Mouse (Mus musculus): ENCODE measurements around the gene Kcna6.
A peak's percentile ranks its signal among the peaks of the same experiment; 100 is the strongest.

The Kcna6 gene

GRCm38 (mm10) chr6:126740211-126741142 lies at the start of gene Kcna6:
Gene Kcna6, minus strand, starts transcription at chr6:126740674.
- peak; percentile 52 for DNase-seq

- DNase-seq = no peak
These were observed 48.4 kb upstream of the Kcna6 start for GRCm38 (mm10) chr6:126788863-126789262.

GRCm38 (mm10) chr6:126784206-126784605 lies 43.7 kb upstream of the Kcna6 start:
- DNase-seq = no peak

- no peak for DNase-seq
These were observed 43.2 kb upstream of the Kcna6 start for GRCm38 (mm10) chr6:126783651-126784066.

GRCm38 (mm10) chr6:126783056-126783455 lies 42.6 kb upstream of the Kcna6 start:
- no peak for DNase-seq

GRCm38 (mm10) chr6:126777889-126778288 lies 37.4 kb upstream of the Kcna6 start:
- DNase-seq = no peak

DNA sequence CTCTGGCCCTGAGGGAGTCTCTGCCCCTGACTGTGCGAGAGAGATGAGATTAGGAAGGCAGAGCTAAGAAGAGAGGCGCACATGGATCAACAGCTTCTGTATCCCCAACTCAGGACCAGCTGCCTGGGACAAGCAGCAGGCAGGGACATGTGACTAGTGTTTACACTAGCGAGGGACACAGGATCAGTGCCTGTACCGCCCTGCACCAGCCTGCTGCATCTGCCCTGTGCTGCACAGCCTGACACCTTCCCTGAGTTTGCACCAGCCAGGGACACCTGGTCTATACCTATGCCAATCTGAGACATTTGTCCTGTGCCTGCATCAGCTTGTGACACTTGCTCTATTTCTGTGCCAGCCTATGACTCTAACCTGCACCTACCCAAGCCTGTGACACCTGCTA lies 33.4 kb upstream of the Kcna6 start:
- no peak for DNase-seq

GRCm38 (mm10) chr6:126772326-126772725 lies 31.9 kb upstream of the Kcna6 start:
- DNase-seq = peak; percentile 61

DNA sequence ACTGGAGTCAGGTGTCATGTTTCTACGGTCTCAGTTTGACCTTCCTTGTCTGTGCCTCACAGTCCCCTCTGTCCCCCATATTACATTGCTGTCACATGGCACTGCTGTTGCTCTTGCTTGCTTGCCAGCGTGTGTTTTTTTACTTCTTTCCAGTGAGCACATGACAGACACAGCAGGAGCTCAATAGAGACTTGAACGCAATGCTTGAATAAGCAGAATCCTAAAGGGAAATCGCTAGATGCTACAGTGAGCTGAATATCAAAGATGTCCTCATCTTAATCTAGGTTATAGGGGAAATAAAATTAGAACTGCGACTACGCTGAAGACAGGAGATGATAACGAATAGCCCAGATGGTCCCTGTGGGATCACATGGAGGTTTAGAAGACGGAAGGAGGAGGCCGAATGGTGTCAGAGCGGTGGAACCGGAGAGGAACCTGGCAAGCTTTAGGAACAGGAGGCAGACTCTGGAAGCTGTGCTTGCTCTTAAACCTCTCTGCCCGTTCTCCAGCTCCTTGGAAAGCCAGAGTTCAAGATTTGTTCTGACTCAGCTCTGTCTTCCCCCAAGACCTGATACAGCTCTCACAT lies 29.8 kb upstream of the Kcna6 start:
- no peak for DNase-seq

DNA sequence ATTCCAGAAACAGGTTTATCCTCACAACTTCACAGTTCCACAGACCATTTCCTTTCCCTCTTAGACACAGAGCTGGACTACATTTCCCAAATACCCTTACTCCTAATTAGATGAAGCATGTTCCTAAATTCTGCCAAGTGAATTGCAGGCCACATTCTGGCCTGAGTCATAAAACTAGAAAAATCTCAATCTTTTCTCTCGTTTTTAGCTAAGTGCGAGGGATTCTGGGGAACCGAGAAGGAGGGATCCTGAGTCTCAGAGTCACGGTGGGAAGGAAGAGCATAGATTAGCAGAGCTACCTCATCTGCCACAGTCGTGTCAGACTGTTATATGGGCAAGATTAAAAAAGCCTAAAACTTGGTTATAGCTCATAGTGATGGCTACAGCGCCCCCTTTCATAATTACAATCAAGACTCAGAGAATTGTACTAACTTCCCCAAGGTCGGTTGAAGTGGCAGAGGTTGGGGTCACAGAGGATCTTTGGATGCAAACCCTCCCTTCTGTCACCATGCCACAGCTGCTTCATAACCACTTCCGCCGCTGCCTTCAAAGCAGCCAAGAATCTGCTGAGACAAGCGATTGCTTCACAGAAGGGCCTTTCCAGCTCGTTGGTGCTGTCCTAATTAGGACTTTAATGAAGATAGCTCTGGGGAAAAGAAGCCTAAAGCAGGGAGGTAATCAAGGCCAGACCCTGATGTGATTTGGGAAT lies 28.6 kb upstream of the Kcna6 start:
- DNase-seq = no peak

DNA sequence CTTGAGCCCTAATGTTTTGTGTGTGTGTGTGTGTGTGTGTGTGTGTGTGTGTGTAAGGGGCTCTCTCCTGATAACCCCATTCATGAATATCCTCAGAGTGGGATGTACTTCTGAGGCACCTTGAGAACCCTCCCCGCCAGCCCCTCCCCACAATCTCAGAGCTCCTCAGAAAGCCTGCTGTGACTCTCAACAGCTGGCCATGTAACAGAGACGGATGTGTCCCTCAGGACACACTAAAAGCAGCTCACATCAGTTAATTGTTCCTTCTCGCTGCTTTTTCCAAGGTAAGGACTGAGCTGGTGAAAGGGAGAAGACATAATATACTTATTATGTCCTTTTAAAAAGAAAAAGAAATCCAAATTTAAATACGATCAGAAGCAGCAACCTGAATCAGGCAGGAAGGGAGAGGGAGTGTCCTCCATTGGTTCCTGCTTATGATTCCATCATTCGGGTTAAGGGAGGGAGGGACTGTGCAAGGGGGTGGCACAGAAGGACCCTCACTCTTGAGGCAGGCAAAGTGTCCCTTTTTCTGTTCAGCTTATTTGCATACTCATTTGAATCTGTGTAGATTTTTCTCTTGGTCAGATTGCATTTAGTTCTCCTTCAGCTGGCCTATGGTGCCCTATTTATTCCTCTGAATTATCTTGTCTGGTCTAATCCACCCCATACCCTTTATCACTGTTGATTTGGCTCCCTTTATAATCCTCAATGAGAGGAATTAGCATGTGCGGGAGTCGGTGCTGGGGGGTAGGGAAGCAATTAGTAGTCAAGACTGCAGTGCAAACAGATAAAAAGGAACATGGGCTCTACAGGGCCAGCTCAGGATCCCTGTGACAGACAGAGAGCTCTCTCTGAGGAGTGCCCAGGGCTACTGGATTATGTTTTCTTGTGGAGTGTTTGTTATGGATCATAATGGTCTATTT lies 27.4 kb upstream of the Kcna6 start:
- DNase-seq = no peak

- DNase-seq = no peak
These were observed 26.1 kb upstream of the Kcna6 start for GRCm38 (mm10) chr6:126766552-126766951.

GRCm38 (mm10) chr6:126764563-126765091 lies 24.2 kb upstream of the Kcna6 start:
- no peak for DNase-seq

- no peak for DNase-seq
These were observed 20.9 kb upstream of the Kcna6 start for GRCm38 (mm10) chr6:126761362-126761761.

DNA sequence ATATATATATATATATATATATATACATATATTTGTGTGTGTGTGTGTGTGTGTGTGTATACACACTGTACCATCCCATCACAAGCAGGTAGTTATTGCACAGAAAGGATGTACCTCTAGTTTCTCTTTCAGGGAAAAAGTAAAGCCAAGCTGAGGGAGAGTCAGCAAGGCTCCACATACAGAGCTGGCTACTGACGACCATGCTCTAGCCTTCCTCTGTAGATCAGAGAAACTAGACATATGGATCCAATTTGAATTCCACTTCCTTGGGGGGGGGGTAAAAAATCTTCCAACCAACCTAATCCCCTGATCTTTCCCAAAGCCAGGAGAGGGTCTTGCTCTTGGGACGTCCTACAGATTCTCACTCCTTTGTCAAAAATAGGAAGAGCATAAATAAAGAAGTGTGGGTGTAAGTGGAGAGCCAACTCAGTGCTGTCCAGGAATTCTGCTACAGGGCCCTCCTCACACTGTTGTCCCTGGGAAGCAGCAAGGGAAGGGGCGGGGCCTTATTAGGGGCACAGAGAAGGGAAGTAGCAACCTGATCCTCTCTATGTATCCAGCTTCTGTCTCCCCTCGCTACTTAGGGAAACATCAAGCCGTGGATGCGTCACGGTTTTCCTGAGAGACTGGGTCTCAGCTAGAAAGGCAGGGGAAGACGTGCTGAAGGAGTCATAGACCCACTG lies 15.4 kb upstream of the Kcna6 start:
- DNase-seq = no peak

- DNase-seq = no peak
These were observed 12.0 kb upstream of the Kcna6 start for GRCm38 (mm10) chr6:126752520-126752919.

DNA sequence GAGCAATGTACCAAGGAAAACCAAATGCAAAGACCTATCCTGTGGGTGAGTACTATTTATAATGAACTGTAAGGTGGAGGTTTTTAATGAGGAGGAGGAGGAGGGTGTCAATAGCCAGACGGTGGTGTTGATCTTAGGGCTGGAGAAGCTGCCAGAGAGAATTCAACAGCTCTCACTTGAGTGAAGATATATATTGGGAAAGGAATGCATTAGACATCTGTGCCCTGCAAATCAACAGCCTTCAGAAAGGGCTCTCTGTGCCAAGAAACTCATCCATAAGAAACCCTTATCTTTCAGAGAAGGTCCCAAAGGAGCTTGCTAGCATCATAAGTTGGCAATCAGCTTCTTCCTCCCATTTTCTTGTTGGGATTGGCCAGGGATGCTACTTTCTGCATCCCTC lies 5.4 kb upstream of the Kcna6 start:
- no peak for DNase-seq

DNA sequence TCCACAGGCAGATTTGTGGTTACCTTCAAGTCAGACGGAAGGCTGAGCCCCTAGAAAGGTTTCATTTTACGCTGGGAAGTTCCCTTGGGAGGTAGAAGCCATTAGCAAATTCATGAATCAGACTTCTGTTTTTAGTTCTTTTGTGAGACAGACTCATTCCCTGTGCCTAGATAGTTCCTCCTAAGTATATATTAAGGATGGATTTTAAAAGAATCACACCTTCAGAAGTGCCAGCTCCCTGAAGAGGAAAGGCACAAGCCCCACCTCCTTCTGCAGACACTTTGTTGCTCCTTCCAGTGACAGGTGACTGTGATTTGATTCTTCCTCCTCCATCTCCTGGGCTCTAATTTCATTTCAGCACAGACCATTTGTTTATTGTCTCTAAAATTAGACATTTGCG lies 2.1 kb upstream of the Kcna6 start:
- no peak for DNase-seq

DNA sequence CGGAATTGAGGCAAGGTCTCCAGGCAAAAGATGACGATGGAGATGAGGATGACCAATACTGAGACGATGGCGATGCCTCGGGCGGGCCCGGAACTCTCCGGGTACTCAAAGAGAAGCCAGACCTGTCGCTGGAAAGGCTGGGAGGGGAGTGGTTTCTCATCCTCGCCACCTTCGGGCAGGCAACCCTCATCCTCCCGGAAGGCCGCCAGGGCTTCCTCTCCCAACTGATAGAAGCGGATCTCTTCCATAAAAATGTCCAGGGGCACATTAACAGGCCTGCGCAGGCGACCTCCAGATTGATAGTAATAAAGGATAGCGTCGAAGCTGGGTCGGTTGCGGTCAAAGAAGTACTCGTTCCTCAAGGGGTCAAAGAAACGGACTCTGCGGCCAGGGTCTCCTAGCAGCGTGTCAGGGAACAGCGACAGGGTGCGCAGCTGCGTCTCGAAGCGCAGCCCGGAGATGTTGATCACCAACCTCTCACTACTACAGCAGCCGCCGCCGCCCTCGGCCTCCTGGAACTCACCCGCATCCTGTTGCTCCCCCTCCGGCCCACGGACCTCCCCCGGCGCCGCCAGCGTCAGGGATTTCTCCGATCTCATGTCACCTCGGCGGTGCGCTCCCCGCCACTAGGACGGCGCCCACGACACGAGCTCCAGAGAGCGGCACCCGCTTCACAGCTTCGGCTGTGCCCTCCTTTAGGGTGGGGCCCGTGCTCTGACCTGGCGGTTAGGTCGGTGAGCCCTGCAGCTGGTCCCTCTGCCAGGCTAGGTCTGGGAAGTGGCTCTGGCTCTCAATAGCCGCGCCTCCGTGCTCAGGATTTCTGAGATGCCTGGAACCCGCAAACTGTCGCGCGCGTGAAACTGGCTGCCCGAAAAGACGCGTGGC lies 906 bp downstream of the Kcna6 start:
- DNase-seq = peak; percentile 60

GRCm38 (mm10) chr6:126736996-126737395 lies 3.5 kb downstream of the Kcna6 start:
- DNase-seq = no peak

DNA sequence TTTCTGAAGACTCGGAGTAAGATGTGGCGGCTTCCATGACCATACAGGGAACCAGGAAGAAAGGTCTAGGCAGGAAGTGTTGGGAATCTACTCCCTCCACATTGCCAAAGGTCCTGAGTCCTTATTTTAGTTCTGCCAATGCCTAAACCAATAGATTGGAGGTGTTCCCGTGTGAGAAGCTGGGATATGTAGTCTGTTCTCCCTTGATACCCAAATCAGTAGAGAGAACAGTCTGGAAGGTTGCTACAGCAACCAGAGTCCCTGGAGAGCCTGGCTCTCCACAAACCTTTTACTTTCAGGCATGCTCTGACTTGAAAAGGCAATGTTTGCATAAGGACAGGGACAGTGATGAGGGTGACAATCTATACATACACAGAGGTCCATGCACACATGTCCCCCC lies 4.7 kb downstream of the Kcna6 start:
- DNase-seq = no peak
